Comparison of ENCODE assay signal across 26 mouse cellular contexts in the genomic region with DNA sequence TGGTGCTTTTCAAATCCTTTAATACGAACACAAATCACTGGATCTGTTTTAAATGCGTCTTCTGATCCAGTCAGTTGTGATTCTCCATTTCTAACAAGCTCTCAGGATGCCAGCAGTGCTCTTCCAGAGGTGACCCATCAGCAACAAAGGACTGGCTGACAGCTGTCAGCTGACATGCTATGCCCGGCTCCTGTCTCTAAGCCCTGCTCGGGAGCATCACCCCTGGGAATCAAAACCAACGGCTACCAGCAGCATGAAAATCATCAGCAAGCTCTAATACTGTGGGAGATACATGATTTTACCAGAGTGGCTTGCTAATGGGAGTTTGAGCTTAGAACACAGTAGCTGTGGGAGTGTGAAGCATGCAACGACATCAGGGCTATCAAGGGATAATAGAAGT.
DNase-seq lines count a peak whose midpoint lies in the region; ATAC-seq lines count a peak whose summit lies in the region.
"Had no signal": no experiment of that assay in that cellular context is flagged by ENCODE, and none has a peak within 500 bp of the region (broad histone marks: within the 10 kb centered on the region; RNA-seq: fewer than 3 reads in every experiment).

No protein-coding gene starts in this region.

- peak overlapping the region; percentile 56 for H3K27ac ChIP-seq in forebrain, embryonic 15.5 days (replicated peaks)
- no peak overlapping the region; the same call in 1 of the 2 replicates for H3K27ac ChIP-seq in forebrain, embryonic 16.5 days (ENCODE audit: low read length)
- H3K27ac ChIP-seq in midbrain, embryonic 11.5 days (ENCODE audit: low read depth, low read length): no peak overlapping the region; the same call in 1 of the 2 replicates
- H3K27ac ChIP-seq in midbrain, embryonic 10.5 days (replicated peaks): no peak overlapping the region
- H3K27ac ChIP-seq in hindbrain, embryonic 15.5 days (replicated peaks): no peak overlapping the region; the same call in 1 of the 2 replicates
- peak overlapping the region; percentile 45 for H3K27ac ChIP-seq in midbrain, embryonic 16.5 days (ENCODE audit: low read length)
- no peak overlapping the region for H3K27ac ChIP-seq in heart, embryonic 11.5 days (ENCODE audit: low read depth, low read length)
- H3K27ac ChIP-seq: kidney, embryonic 15.5 days; limb, embryonic 10.5 days; liver, embryonic 15.5 days had no signal

- H3K9me3 ChIP-seq in forebrain, embryonic 15.5 days: no peaks in the 10 kb centered on the region
- no peaks in the 10 kb centered on the region for H3K9me3 ChIP-seq in forebrain, embryonic 16.5 days (ENCODE audit: control insufficient read depth, low read length)
- H3K9me3 ChIP-seq in midbrain, embryonic 11.5 days (ENCODE audit: control insufficient read depth, low read length): no peaks in the 10 kb centered on the region
- no peaks in the 10 kb centered on the region for H3K9me3 ChIP-seq in midbrain, embryonic 10.5 days (replicated peaks)
- H3K9me3 ChIP-seq in hindbrain, embryonic 15.5 days: no peaks in the 10 kb centered on the region
- no peaks in the 10 kb centered on the region for H3K9me3 ChIP-seq in midbrain, embryonic 16.5 days (replicated peaks; ENCODE audit: control insufficient read depth, low read length, poor library complexity, severe bottlenecking)
- H3K9me3 ChIP-seq in heart, embryonic 11.5 days (replicated peaks; ENCODE audit: control insufficient read depth, low read length): no peaks in the 10 kb centered on the region
- H3K9me3 ChIP-seq: heart, embryonic 12.5 days; kidney, embryonic 15.5 days; limb, embryonic 10.5 days; liver, embryonic 15.5 days had no signal

- ATAC-seq in forebrain, embryonic 15.5 days (replicated peaks): no peak
- ATAC-seq in forebrain, embryonic 16.5 days: no peak
- ATAC-seq in midbrain, embryonic 11.5 days (ENCODE audit: low FRiP score): peak; percentile 66
- 0 out of 2 replicates have a peak, but pooled peaks have one; percentile 56 for ATAC-seq in hindbrain, embryonic 15.5 days (ENCODE audit: low FRiP score, low read depth)
- ATAC-seq in midbrain, embryonic 16.5 days: peak; percentile 64
- ATAC-seq in heart, embryonic 11.5 days (replicated peaks; ENCODE audit: insufficient number of reproducible peaks, low FRiP score, low TSS enrichment): no peak
- ATAC-seq: Patski had no signal

- H3K4me1 ChIP-seq in forebrain, embryonic 15.5 days: peaks cover 19% of the 10 kb centered on the region
- H3K4me1 ChIP-seq in forebrain, embryonic 16.5 days (replicated peaks; ENCODE audit: control insufficient read depth, insufficient read depth, low read length): peaks cover 19% of the 10 kb centered on the region
- H3K4me1 ChIP-seq in midbrain, embryonic 11.5 days (ENCODE audit: control insufficient read depth, insufficient read depth, low read length): peaks cover 3% of the 10 kb centered on the region; the same call in 1 of the 2 replicates
- peaks cover 8% of the 10 kb centered on the region for H3K4me1 ChIP-seq in midbrain, embryonic 10.5 days
- peaks cover 12% of the 10 kb centered on the region for H3K4me1 ChIP-seq in hindbrain, embryonic 15.5 days (replicated peaks)
- peaks cover 17% of the 10 kb centered on the region for H3K4me1 ChIP-seq in midbrain, embryonic 16.5 days (ENCODE audit: control insufficient read depth, insufficient read depth, low read length)
- H3K4me1 ChIP-seq in heart, embryonic 11.5 days (ENCODE audit: control insufficient read depth, insufficient read depth, low read length): no peaks in the 10 kb centered on the region
- H3K4me1 ChIP-seq: heart, embryonic 12.5 days; kidney, embryonic 15.5 days; limb, embryonic 10.5 days; liver, embryonic 15.5 days had no signal

- no peaks in the 10 kb centered on the region for H3K36me3 ChIP-seq in forebrain, embryonic 15.5 days
- H3K36me3 ChIP-seq in forebrain, embryonic 16.5 days (ENCODE audit: control insufficient read depth, insufficient read depth): no peaks in the 10 kb centered on the region
- no peaks in the 10 kb centered on the region for H3K36me3 ChIP-seq in midbrain, embryonic 11.5 days (ENCODE audit: control insufficient read depth, insufficient read depth, low read length)
- no peaks in the 10 kb centered on the region for H3K36me3 ChIP-seq in midbrain, embryonic 10.5 days
- no peaks in the 10 kb centered on the region for H3K36me3 ChIP-seq in hindbrain, embryonic 15.5 days
- no peaks in the 10 kb centered on the region for H3K36me3 ChIP-seq in midbrain, embryonic 16.5 days (ENCODE audit: control insufficient read depth, insufficient read depth, low read length)
- no peaks in the 10 kb centered on the region for H3K36me3 ChIP-seq in heart, embryonic 11.5 days (ENCODE audit: control insufficient read depth, insufficient read depth, low read length)
- H3K36me3 ChIP-seq: G1E; heart, embryonic 12.5 days; kidney, embryonic 15.5 days; limb, embryonic 10.5 days; liver, embryonic 15.5 days had no signal

- DNase-seq in midbrain, embryonic 11.5 days (ENCODE audit: low spot score, missing footprints): no peak
- no peak for DNase-seq in midbrain, embryonic 10.5 days (ENCODE audit: low spot score)
- DNase-seq in adrenal gland, postnatal 36 days: no peak
- DNase-seq: B cell, adult 2 months; cerebellum, adult 2 months; cerebellum, postnatal 25 days; gastrocnemius, postnatal 10 days; heart, postnatal 14 days; kidney, adult 11 months; kidney, postnatal 36 days; liver; lung, postnatal 4 days; thymus, postnatal 14 days had no signal

- WGBS in forebrain, embryonic 15.5 days: 41% methylated on average over 6 of the region's 6 CpGs
- 37% methylated on average over 6 of the region's 6 CpGs for WGBS in forebrain, embryonic 16.5 days
- WGBS in midbrain, embryonic 11.5 days: 33% methylated on average over 6 of the region's 6 CpGs
- 56% methylated on average over 6 of the region's 6 CpGs for WGBS in midbrain, embryonic 10.5 days
- WGBS in hindbrain, embryonic 15.5 days: 18% methylated on average over 6 of the region's 6 CpGs
- WGBS in midbrain, embryonic 16.5 days: 15% methylated on average over 6 of the region's 6 CpGs
- 63% methylated on average over 6 of the region's 6 CpGs for WGBS in heart, embryonic 11.5 days (ENCODE audit: insufficient replicate concordance)

- no peak overlapping the region for H3K4me2 ChIP-seq in forebrain, embryonic 15.5 days (replicated peaks)
- no peak overlapping the region for H3K4me2 ChIP-seq in forebrain, embryonic 16.5 days (ENCODE audit: low read length)
- H3K4me2 ChIP-seq in midbrain, embryonic 11.5 days: no peak overlapping the region
- no peak overlapping the region for H3K4me2 ChIP-seq in hindbrain, embryonic 15.5 days
- no peak overlapping the region for H3K4me2 ChIP-seq in midbrain, embryonic 16.5 days (ENCODE audit: low read length)
- no peak overlapping the region for H3K4me2 ChIP-seq in heart, embryonic 11.5 days
- H3K4me2 ChIP-seq: heart, embryonic 12.5 days; kidney, embryonic 15.5 days; liver, embryonic 15.5 days had no signal

- no peaks in the 10 kb centered on the region for H3K27me3 ChIP-seq in forebrain, embryonic 15.5 days
- no peaks in the 10 kb centered on the region for H3K27me3 ChIP-seq in forebrain, embryonic 16.5 days (replicated peaks; ENCODE audit: control insufficient read depth, insufficient read depth, low read length)
- no peaks in the 10 kb centered on the region for H3K27me3 ChIP-seq in midbrain, embryonic 11.5 days (ENCODE audit: control insufficient read depth, insufficient read depth, low read length)
- no peaks in the 10 kb centered on the region for H3K27me3 ChIP-seq in midbrain, embryonic 10.5 days (ENCODE audit: low read depth, poor library complexity, severe bottlenecking)
- H3K27me3 ChIP-seq in hindbrain, embryonic 15.5 days: no peaks in the 10 kb centered on the region
- no peaks in the 10 kb centered on the region for H3K27me3 ChIP-seq in midbrain, embryonic 16.5 days (ENCODE audit: control insufficient read depth, insufficient read depth, low read depth, low read length)
- no peaks in the 10 kb centered on the region for H3K27me3 ChIP-seq in heart, embryonic 11.5 days (ENCODE audit: control insufficient read depth, insufficient read depth, low read length)
- H3K27me3 ChIP-seq: CH12.LX; heart, embryonic 12.5 days; kidney, embryonic 15.5 days; liver, embryonic 15.5 days; Patski had no signal

- H3K4me3 ChIP-seq in forebrain, embryonic 15.5 days: no peak overlapping the region
- no peak overlapping the region for H3K4me3 ChIP-seq in forebrain, embryonic 16.5 days (replicated peaks; ENCODE audit: low read length)
- no peak overlapping the region for H3K4me3 ChIP-seq in midbrain, embryonic 11.5 days (ENCODE audit: low read depth, low read length)
- no peak overlapping the region for H3K4me3 ChIP-seq in midbrain, embryonic 10.5 days
- no peak overlapping the region for H3K4me3 ChIP-seq in hindbrain, embryonic 15.5 days
- H3K4me3 ChIP-seq in midbrain, embryonic 16.5 days (ENCODE audit: low read depth, low read length): no peak overlapping the region
- no peak overlapping the region for H3K4me3 ChIP-seq in heart, embryonic 11.5 days (ENCODE audit: low read depth, low read length)
- H3K4me3 ChIP-seq: heart, embryonic 12.5 days; kidney, embryonic 15.5 days; limb, embryonic 10.5 days; liver, embryonic 15.5 days; myocyte had no signal

- no peak overlapping the region for H3K9ac ChIP-seq in forebrain, embryonic 15.5 days (replicated peaks)
- no peak overlapping the region for H3K9ac ChIP-seq in forebrain, embryonic 16.5 days (replicated peaks; ENCODE audit: low read depth, low read length)
- H3K9ac ChIP-seq in midbrain, embryonic 11.5 days (ENCODE audit: low read length): no peak overlapping the region; the same call in 1 of the 2 replicates
- H3K9ac ChIP-seq in hindbrain, embryonic 15.5 days: no peak overlapping the region
- H3K9ac ChIP-seq in midbrain, embryonic 16.5 days (ENCODE audit: low read depth, low read length): no peak overlapping the region
- H3K9ac ChIP-seq in heart, embryonic 11.5 days (ENCODE audit: low read depth, low read length): no peak overlapping the region
- H3K9ac ChIP-seq: heart, embryonic 12.5 days; kidney, embryonic 15.5 days; liver, embryonic 15.5 days had no signal

Comparison
In these comparisons a context has a peak if more than half of its experiments do, and no peak if none do; other contexts are left out.
1. H3K27ac ChIP-seq: peak in forebrain, embryonic 15.5 days (single experiment) and midbrain, embryonic 16.5 days (single experiment); none in forebrain, embryonic 16.5 days (single experiment), midbrain, embryonic 11.5 days (single experiment), midbrain, embryonic 10.5 days (single experiment), hindbrain, embryonic 15.5 days (single experiment) and heart, embryonic 11.5 days (single experiment).
2. ATAC-seq: peak in midbrain, embryonic 11.5 days (single experiment), hindbrain, embryonic 15.5 days (single experiment) and midbrain, embryonic 16.5 days (single experiment); none in forebrain, embryonic 15.5 days (single experiment), forebrain, embryonic 16.5 days (single experiment) and heart, embryonic 11.5 days (single experiment).